Mouse (Mus musculus) E14TG2a.4 (cell line): Measurements from ENCODE around the gene Ntm.

Experiments
- CTCF ChIP-seq: conservative IDR thresholded peaks from 2 replicates; pipeline ENCODE4 v1.5.1; 2014; ENCODE audit warnings: low read length
- NANOG ChIP-seq: IDR thresholded peaks from 2 replicates; pipeline ENCODE4 v1.6.1; 2014; ENCODE audit warnings: borderline replicate concordance, low read length, mixed read lengths
- POU5F1 ChIP-seq: IDR thresholded peaks from 2 replicates; pipeline ENCODE4 v1.6.1; 2014; ENCODE audit warnings: low read length, borderline replicate concordance

DNA sequence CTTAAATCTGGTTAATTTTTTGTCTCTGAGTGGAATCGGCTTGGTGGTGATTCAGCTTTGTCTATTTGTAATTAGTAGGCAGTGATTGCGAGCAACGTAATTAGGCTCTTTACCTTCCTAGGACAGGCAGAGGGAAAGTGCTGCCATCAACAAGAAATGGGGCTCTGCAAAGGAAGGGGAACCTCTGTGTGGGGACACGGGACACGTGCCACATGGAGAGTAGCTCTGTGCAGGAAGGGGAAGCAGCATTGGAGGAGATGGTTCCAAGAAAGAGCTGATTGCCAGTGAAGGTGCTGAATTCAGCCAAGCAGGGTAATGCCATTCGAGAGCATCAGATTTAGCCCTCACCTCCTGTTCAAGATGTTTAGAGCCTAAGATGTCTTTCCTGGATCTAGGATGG, 936.5 kb downstream of the Ntm start:
- TF ChIP-seq CTCF (no peak), POU5F1 (no peak), NANOG (no peak)
